Mouse (Mus musculus): ENCODE data around the gene Hist1h3e.

- no peak for TF ChIP-seq CTCF (IDR thresholded peaks at IDR 0.05; ENCODE audit: borderline replicate concordance, control insufficient read depth, extremely low read depth, insufficient read depth, low read length, poor library complexity)
- no peak for TF ChIP-seq POLR2A (IDR thresholded peaks at IDR 0.05; ENCODE audit: control insufficient read depth, extremely low read depth, insufficient read depth, low read length, poor library complexity)
These were observed 43.9 kb downstream of the Hist1h3e start for GRCm38 (mm10) chr13:23518295-23518603.

Data from thymus, adult 2 months (tissue).